Mouse (Mus musculus) limb, embryonic 13.5 days (tissue): ENCODE measurements at regions not wholly inside any gene's neighbourhood (a gene's known extent, or its start where the extent isn't known, plus 50 kb on each side); places are given as distances from the start of the nearest gene placed in this dataset.

Source experiments
- ATAC-seq: fragments of 200-750 bp; cut with Nextera tagmentation; 2 replicates; pipeline ENCODE4 v1.8.0; 2017; ENCODE audit warnings: low read depth, moderate number of reproducible peaks, moderate TSS enrichment; ENCODE audit not compliant: low FRiP score
- H3K27ac ChIP-seq: fragments of 300-500 bp; sonication (generic); 2 replicates; pipeline ENCODE4 v1.5.1; 2015; ENCODE audit warnings: inconsistent platforms, mild to moderate bottlenecking, moderate library complexity
- H3K27me3 ChIP-seq: fragments of 300-500 bp; sonication (generic); 2 replicates; pipeline ENCODE4 v1.6.1; 2015; ENCODE audit warnings: mild to moderate bottlenecking, inconsistent platforms
- H3K36me3 ChIP-seq: fragments of 300-500 bp; sonication (generic); 2 replicates; pipeline ENCODE4 v1.6.1; 2015; ENCODE audit warnings: inconsistent platforms, mild to moderate bottlenecking, moderate library complexity
- H3K4me1 ChIP-seq: fragments of 300-500 bp; sonication (generic); 2 replicates; pipeline ENCODE4 v1.6.1; 2015; ENCODE audit warnings: inconsistent platforms
- H3K4me2 ChIP-seq: fragments of 300-500 bp; sonication (generic); replicated peaks from 2 replicates; pipeline ENCODE4 v1.6.1; 2015; ENCODE audit warnings: inconsistent platforms, mild to moderate bottlenecking, moderate library complexity
- H3K4me3 ChIP-seq: fragments of 300-500 bp; sonication (generic); 2 replicates; pipeline ENCODE4 v1.5.1; 2015; ENCODE audit warnings: moderate library complexity, mild to moderate bottlenecking, inconsistent platforms
- H3K9ac ChIP-seq: fragments of 300-500 bp; sonication (generic); 2 replicates; pipeline ENCODE4 v1.6.1; 2015; ENCODE audit warnings: mild to moderate bottlenecking, inconsistent platforms
- H3K9me3 ChIP-seq: fragments of 300-500 bp; sonication (generic); 2 replicates; pipeline ENCODE4 v1.6.1; 2016; ENCODE audit warnings: inconsistent platforms
- WGBS: fragments of 180-500 bp; shearing (Covaris S2); methylation state at CpG from one replicate; pipeline ENCODE4 v1.1.7; 2015; 5-methylcytosine and 5-hydroxymethylcytosine counted together

DNA sequence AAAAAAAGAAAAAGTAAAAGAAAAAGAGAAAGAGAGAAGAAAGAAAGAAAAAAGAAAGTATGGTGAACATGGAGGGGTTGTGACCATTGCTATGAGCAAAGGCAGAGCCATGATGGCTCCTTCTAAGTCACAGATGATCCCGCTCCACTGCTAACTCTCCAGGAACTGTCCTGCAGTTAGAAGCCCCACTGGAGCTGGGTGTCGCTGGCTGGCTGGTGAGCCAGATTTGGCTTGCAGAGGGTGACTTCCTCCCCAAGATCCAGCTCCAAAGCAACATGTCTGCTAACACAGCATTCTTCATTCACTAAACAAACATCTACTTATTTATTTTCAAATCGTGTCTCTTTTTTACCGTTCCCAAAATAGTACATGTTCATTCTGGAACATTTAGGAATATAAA is 263.5 kb upstream of the 4930535I16Rik start:
- Histone ChIP-seq H3K27ac (no peak overlapping the region), H3K4me3 (no peak overlapping the region), H3K27me3 (peaks cover 70% of the 10 kb centered on the region), H3K4me1 (0 out of 2 replicates have a peak, but pooled peaks cover 7% of the 10 kb centered on the region), H3K36me3 (no peaks in the 10 kb centered on the region), H3K9ac (no peak overlapping the region), H3K9me3 (no peaks in the 10 kb centered on the region), H3K4me2 (no peak overlapping the region)
- ATAC-seq: no peak
- 85% methylated on average over 4 of the region's 4 CpGs for WGBS

- peaks cover 75% of the 10 kb centered on the region for H3K27me3 ChIP-seq
- peak overlapping the region; percentile 62 for H3K9ac ChIP-seq
- WGBS: 1% methylated on average over 50 of the region's 50 CpGs
- H3K4me1 ChIP-seq: 0 out of 2 replicates have a peak, but pooled peaks cover 7% of the 10 kb centered on the region
- H3K36me3 ChIP-seq: no peaks in the 10 kb centered on the region
- no peak for ATAC-seq
- H3K9me3 ChIP-seq: no peaks in the 10 kb centered on the region
- peak overlapping the region; percentile 45 for H3K4me3 ChIP-seq
- H3K27ac ChIP-seq: no peak overlapping the region
- peak overlapping the region; percentile 79 for H3K4me2 ChIP-seq
These were observed 260.7 kb upstream of the 4930535I16Rik start for GRCm38 (mm10) chr4:124178401-124179018.

GRCm38 (mm10) chr4:124175531-124175930 is 257.7 kb upstream of the 4930535I16Rik start:
- WGBS: 31% methylated on average over 6 of the region's 6 CpGs
- H3K27me3 ChIP-seq: peaks cover 56% of the 10 kb centered on the region

DNA sequence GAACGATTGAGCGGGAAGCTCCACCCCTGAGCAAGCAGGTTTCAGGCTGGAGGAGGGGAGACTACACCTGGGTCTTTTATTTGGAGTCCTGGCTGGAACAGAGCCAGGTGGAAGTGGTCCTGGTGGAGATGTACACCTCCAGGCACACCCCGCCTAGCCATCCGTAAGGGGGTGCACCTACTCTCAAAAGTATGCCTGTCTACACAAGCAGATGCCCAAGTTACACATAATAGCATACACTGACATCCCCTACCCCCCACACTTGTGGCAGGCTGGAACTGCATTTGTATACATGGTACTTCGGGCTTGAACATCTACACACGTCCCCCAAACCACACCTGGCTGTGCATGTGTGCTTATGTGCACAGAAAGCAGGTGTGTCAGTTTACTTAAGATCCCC is 236.8 kb upstream of the 4930535I16Rik start:
- H3K36me3 ChIP-seq: no peaks in the 10 kb centered on the region
- H3K4me2 ChIP-seq: no peak overlapping the region
- no peak for ATAC-seq
- H3K9ac ChIP-seq: no peak overlapping the region
- H3K27me3 ChIP-seq: peaks cover 30% of the 10 kb centered on the region
- peaks cover 11% of the 10 kb centered on the region; the same call in 1 of the 2 replicates for H3K4me1 ChIP-seq
- WGBS: 75% methylated on average over 6 of the region's 6 CpGs
- H3K4me3 ChIP-seq: no peak overlapping the region
- no peak overlapping the region for H3K27ac ChIP-seq
- no peaks in the 10 kb centered on the region for H3K9me3 ChIP-seq

More at GRCm38 (mm10) chr4:124175531-124175930, 257.7 kb upstream of the 4930535I16Rik start:
- no peaks in the 10 kb centered on the region for H3K9me3 ChIP-seq
- no peak for ATAC-seq
- no peaks in the 10 kb centered on the region for H3K36me3 ChIP-seq
- no peak overlapping the region for H3K4me3 ChIP-seq
- H3K4me1 ChIP-seq: 0 out of 2 replicates have a peak, but pooled peaks cover 7% of the 10 kb centered on the region
- H3K27ac ChIP-seq: no peak overlapping the region
- no peak overlapping the region for H3K9ac ChIP-seq
- H3K4me2 ChIP-seq: no peak overlapping the region

DNA sequence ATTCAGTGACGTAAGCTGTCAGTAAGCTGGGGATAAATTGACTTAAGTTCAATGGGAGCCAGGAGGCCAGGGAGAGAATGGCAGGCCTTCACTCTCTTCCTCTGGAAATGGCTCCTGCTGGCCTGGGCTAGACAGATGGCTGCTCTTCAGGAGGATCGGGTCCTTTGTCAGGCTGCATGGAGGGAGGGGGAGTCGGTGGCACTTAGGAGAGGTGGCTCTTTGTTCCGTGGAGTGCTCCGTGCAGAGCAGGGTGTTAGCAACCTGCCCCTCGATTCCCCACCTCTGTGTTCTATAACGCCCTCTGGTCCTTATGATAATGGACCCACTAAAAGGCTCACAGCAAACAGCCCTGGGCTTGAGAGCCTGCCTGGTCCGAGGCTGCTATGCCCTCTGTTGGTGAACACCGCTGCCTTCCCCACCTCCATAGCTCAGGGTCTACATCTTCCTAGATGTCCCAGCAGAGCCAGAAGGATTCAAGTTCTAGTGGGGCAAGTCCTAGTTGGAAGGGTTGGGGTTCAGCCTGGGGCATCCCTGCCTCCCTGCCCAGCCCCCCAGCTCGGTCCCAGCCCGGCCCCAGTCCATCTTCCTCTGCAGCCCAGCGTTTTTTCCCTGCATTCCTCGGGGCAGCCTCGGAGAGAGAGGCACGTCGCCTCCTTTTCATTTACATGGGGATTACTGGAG is 232.1 kb upstream of the 4930535I16Rik start:
- 8% methylated on average over 16 of the region's 16 CpGs for WGBS
- peak overlapping the region; percentile 56 for H3K4me2 ChIP-seq
- H3K4me3 ChIP-seq: peak overlapping the region; percentile 20
- H3K9ac ChIP-seq: peak overlapping the region; percentile 31; the same call in 1 of the 2 replicates
- no peak for ATAC-seq
- H3K27ac ChIP-seq: no peak overlapping the region
- peaks cover 20% of the 10 kb centered on the region for H3K4me1 ChIP-seq
- H3K9me3 ChIP-seq: no peaks in the 10 kb centered on the region
- peaks cover 55% of the 10 kb centered on the region for H3K27me3 ChIP-seq
- H3K36me3 ChIP-seq: no peaks in the 10 kb centered on the region

DNA sequence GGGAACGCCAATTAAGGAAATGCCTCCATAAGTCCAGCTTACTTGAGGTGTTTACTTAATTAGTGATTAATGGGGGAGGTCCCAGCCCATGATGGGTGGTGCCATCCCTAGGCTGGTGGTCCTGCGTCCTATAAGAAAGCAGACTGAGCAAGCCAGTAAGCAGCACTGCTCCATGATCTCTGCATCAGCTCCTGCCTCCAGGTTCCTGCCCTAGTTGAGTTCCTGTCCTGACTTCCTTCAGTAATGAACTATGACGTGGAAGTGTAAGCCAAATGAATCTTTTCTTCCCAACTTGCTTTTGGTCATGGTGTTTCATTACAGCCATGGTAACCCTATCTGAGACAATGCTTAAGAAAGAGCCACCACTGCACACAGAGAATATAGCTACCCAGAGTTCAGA is 231.2 kb upstream of the 4930535I16Rik start:
- Histone ChIP-seq H3K27me3 (peaks cover 61% of the 10 kb centered on the region), H3K9ac (no peak overlapping the region), H3K36me3 (no peaks in the 10 kb centered on the region), H3K4me3 (no peak overlapping the region), H3K4me2 (no peak overlapping the region), H3K9me3 (no peaks in the 10 kb centered on the region), H3K4me1 (peaks cover 20% of the 10 kb centered on the region), H3K27ac (no peak overlapping the region)
- WGBS: 83% methylated on average over 3 of the region's 3 CpGs
- no peak for ATAC-seq

DNA sequence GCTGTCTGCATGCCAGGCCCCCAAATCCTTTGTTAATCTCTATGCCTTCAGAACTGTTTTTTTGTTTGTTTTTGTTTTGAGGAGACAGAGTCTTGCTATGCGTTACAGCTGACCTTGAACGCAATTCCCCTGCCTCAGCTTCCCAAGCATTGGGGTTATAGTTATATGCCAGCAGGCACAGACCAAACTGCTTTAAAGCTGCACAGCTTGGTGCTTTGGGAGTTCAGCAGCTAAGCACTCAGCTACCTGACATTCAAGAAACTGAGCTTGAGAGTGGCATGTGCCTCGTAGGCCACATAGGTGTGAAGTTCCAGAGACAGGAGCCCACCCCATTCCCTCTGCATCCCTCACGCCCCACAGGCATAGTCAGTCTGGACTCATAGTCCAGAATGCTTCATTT is 229.5 kb upstream of the 4930535I16Rik start:
- Histone ChIP-seq H3K4me2 (no peak overlapping the region), H3K4me3 (no peak overlapping the region), H3K27ac (no peak overlapping the region), H3K9me3 (no peaks in the 10 kb centered on the region), H3K9ac (no peak overlapping the region), H3K27me3 (peaks cover 69% of the 10 kb centered on the region), H3K4me1 (peaks cover 20% of the 10 kb centered on the region), H3K36me3 (no peaks in the 10 kb centered on the region)
- ATAC-seq: no peak
- WGBS: 69% methylated on average over 4 of the region's 4 CpGs

- H3K4me1 ChIP-seq: peaks cover 20% of the 10 kb centered on the region
- H3K4me3 ChIP-seq: no peak overlapping the region
- H3K9ac ChIP-seq: no peak overlapping the region
- no peak overlapping the region for H3K27ac ChIP-seq
- 26% methylated on average over 8 of the region's 8 CpGs for WGBS
- no peaks in the 10 kb centered on the region for H3K36me3 ChIP-seq
- peaks cover 64% of the 10 kb centered on the region for H3K27me3 ChIP-seq
- no peak for ATAC-seq
- H3K4me2 ChIP-seq: no peak overlapping the region
- H3K9me3 ChIP-seq: no peaks in the 10 kb centered on the region
These were observed 228.3 kb upstream of the 4930535I16Rik start for GRCm38 (mm10) chr4:124146135-124146534.

DNA sequence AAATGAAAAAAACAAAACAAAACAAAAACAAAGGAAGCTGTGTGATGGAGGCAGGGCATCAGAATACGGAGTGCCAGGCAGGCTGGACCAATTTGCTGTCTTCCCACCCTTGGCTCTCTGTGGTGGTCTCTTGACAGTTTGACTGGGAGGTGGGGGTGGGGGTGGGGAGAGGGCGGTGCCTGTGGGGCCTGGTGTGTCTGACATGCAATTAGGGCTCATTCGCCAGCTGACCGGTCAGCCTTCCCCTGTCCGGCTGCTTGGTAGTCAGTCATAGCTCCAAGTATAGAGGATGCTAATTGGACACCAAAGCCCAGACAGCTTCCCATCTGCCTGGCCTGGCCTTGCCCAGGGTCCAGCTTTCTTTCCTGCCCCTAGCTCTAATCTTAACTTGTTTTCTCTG is 225.8 kb upstream of the 4930535I16Rik start:
- no peak for ATAC-seq
- Histone ChIP-seq H3K9ac (no peak overlapping the region), H3K27ac (no peak overlapping the region), H3K4me3 (no peak overlapping the region), H3K9me3 (no peaks in the 10 kb centered on the region), H3K36me3 (no peaks in the 10 kb centered on the region), H3K4me1 (peaks cover 12% of the 10 kb centered on the region), H3K4me2 (no peak overlapping the region), H3K27me3 (peaks cover 64% of the 10 kb centered on the region)
- 24% methylated on average over 5 of the region's 5 CpGs for WGBS

DNA sequence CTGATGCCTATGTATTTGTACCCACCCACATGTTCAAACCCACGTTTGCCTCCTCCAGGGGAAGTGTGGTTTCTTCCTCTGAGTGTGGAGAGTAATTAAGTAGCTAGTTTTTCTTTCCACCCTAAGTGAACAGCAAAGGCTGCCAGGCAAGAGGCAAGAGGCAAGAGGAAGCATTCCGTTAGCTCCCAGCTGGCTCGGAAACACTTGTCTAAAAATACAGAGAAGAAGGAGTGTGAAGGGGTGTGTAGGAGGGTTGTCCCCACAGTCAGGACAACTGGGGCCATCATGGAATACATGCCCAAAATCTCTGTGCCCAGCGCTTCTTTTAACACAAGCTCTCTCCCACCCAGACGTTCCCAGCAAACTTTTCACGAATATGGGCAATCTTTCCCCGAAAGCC is 225.4 kb upstream of the 4930535I16Rik start:
- Histone ChIP-seq H3K9ac (no peak overlapping the region), H3K36me3 (no peaks in the 10 kb centered on the region), H3K27me3 (peaks cover 61% of the 10 kb centered on the region), H3K4me1 (peaks cover 12% of the 10 kb centered on the region), H3K9me3 (no peaks in the 10 kb centered on the region), H3K4me2 (no peak overlapping the region), H3K27ac (no peak overlapping the region), H3K4me3 (no peak overlapping the region)
- no peak for ATAC-seq
- 49% methylated on average over 7 of the region's 7 CpGs for WGBS

- no peak overlapping the region for H3K4me3 ChIP-seq
- 12% methylated on average over 5 of the region's 5 CpGs for WGBS
- no peak overlapping the region for H3K9ac ChIP-seq
- H3K36me3 ChIP-seq: no peaks in the 10 kb centered on the region
- H3K27me3 ChIP-seq: peaks cover 53% of the 10 kb centered on the region
- H3K27ac ChIP-seq: no peak overlapping the region
- no peak overlapping the region for H3K4me2 ChIP-seq
- H3K4me1 ChIP-seq: peaks cover 12% of the 10 kb centered on the region
- H3K9me3 ChIP-seq: no peaks in the 10 kb centered on the region
- no peak; the same call in 1 of the 2 replicates for ATAC-seq
These were observed 224.3 kb upstream of the 4930535I16Rik start for GRCm38 (mm10) chr4:124142083-124142482.

- H3K9ac ChIP-seq: no peak overlapping the region
- no peaks in the 10 kb centered on the region for H3K36me3 ChIP-seq
- peaks cover 28% of the 10 kb centered on the region for H3K4me1 ChIP-seq
- WGBS: 25% methylated on average over 6 of the region's 6 CpGs
- 0 out of 2 replicates have a peak, but pooled peaks have one; percentile 29 for ATAC-seq
- 0 out of 2 replicates have a peak overlapping the region, but pooled peaks have one; percentile 16 for H3K4me2 ChIP-seq
- H3K27me3 ChIP-seq: peaks cover 14% of the 10 kb centered on the region; the same call in 1 of the 2 replicates
- H3K27ac ChIP-seq: peak overlapping the region; percentile 48; the same call in 1 of the 2 replicates
- H3K4me3 ChIP-seq: no peak overlapping the region
- no peaks in the 10 kb centered on the region for H3K9me3 ChIP-seq
These were observed 217.3 kb upstream of the 4930535I16Rik start for GRCm38 (mm10) chr4:124135165-124135470.
